8 mouse cellular contexts compared by ENCODE assay signal in the genomic region with DNA sequence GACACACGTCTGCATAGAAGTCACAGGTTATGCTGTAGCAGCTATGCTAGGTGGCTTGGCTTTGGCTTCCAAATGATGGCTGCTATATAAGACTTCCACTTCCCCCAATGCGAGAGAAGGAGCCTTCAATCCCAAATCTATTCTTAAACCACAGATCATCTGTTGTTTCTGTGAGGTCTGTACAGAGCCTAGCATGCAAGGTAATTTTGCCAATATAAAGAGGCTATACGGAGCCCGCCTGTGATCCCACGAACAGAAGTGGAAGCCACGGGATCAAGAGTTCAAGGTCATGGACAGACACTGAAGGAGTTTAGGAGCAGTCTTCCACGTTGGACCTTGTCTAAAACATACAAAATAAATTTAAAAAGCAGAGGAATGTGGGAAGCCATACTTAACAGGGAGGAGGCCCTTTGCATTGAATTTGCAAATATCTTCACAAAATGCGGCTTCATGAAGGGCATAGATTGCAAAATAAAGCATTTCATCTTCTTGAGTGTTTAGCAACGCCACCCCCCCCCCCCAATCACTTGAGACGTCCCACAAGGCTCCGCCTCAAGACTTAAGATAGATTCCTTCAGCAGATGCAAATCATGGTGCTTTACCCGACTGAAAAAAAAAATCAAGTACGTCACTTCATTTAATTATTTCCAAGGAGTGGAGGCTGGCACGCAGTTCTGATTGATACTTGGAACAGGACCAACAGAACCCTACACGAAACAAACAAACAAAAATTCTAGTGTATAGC. TPM values are rescaled to one million over a fixed set of nuclear protein-coding genes. Genes with fewer than 3 reads are reported as not detected.
DNase-seq lines count a peak whose midpoint lies in the region; ATAC-seq and TF ChIP-seq lines count a peak whose summit lies in the region.

No protein-coding gene starts in this region.

- peaks cover 7% of the 10 kb centered on the region for H3K4me1 ChIP-seq in lung, adult 2 months (ENCODE audit: control insufficient read depth, insufficient read depth, low read length)
- peaks cover 6% of the 10 kb centered on the region for H3K4me1 ChIP-seq in cortical plate, adult 2 months (ENCODE audit: control insufficient read depth, insufficient read depth, low read length)
- H3K4me1 ChIP-seq in intestine, embryonic 15.5 days (replicated peaks) = peaks cover 10% of the 10 kb centered on the region
- H3K4me1 ChIP-seq in neural tube, embryonic 14.5 days (ENCODE audit: control insufficient read depth, insufficient read depth, low read length) = peaks cover 25% of the 10 kb centered on the region

- WGBS in lung, adult 2 months = 42% methylated on average over 15 of the region's 15 CpGs
- WGBS in intestine, embryonic 15.5 days = 48% methylated on average over 15 of the region's 15 CpGs
- 32% methylated on average over 15 of the region's 15 CpGs for WGBS in neural tube, embryonic 14.5 days

- H3K9ac ChIP-seq in intestine, embryonic 15.5 days = peak overlapping the region; percentile 84
- peak overlapping the region; percentile 99 for H3K9ac ChIP-seq in neural tube, embryonic 14.5 days (replicated peaks; ENCODE audit: low read depth, low read length)

- peak overlapping the region; percentile 88 for H3K4me3 ChIP-seq in lung, adult 2 months (replicated peaks; ENCODE audit: extremely low read depth, low read depth, low read length)
- H3K4me3 ChIP-seq in cortical plate, adult 2 months (ENCODE audit: insufficient read depth, low read length) = peak overlapping the region; percentile 69
- peak overlapping the region; percentile 99 for H3K4me3 ChIP-seq in intestine, embryonic 15.5 days (replicated peaks)
- H3K4me3 ChIP-seq in neural tube, embryonic 14.5 days (ENCODE audit: low read depth, low read length) = peak overlapping the region; percentile 98

- H3K9me3 ChIP-seq in intestine, embryonic 15.5 days = no peaks in the 10 kb centered on the region
- no peaks in the 10 kb centered on the region for H3K9me3 ChIP-seq in neural tube, embryonic 14.5 days (ENCODE audit: control insufficient read depth, low read length)

- no peaks in the 10 kb centered on the region for H3K27me3 ChIP-seq in intestine, embryonic 15.5 days (replicated peaks)
- H3K27me3 ChIP-seq in neural tube, embryonic 14.5 days (ENCODE audit: control insufficient read depth, insufficient read depth, low read length) = peaks cover 2% of the 10 kb centered on the region; the same call in 1 of the 2 replicates

- H3K27ac ChIP-seq in cortical plate, adult 2 months (ENCODE audit: insufficient read depth, low read length) = peak overlapping the region; percentile 97
- peak overlapping the region; percentile 85 for H3K27ac ChIP-seq in intestine, embryonic 15.5 days
- peak overlapping the region; percentile 98 for H3K27ac ChIP-seq in neural tube, embryonic 14.5 days (ENCODE audit: low read depth, low read length)

- TF ChIP-seq CTCF in lung, adult 2 months (IDR thresholded peaks at IDR 0.05; ENCODE audit: insufficient read depth, low read length) = no peak
- no peak for TF ChIP-seq CTCF in cortical plate, adult 2 months (IDR thresholded peaks at IDR 0.05; ENCODE audit: extremely low read depth, insufficient read depth, low read length)

- TF ChIP-seq POLR2A in lung, adult 2 months (IDR thresholded peaks at IDR 0.05; ENCODE audit: borderline replicate concordance, extremely low read depth, low read depth, low read length) = no peak
- TF ChIP-seq POLR2A in cortical plate, adult 2 months (IDR thresholded peaks at IDR 0.05; ENCODE audit: extremely low read depth, insufficient read depth, low read length) = no peak

- no peaks in the 10 kb centered on the region for H3K36me3 ChIP-seq in intestine, embryonic 15.5 days
- H3K36me3 ChIP-seq in neural tube, embryonic 14.5 days (ENCODE audit: control insufficient read depth, insufficient read depth, low read length) = no peaks in the 10 kb centered on the region

- DNase-seq in lung, adult 2 months = no peak
- DNase-seq in lung, postnatal 25 days (ENCODE audit: low spot score) = no peak
- DNase-seq in layer of hippocampus, adult 9-10 months (ENCODE audit: low spot score) = no peak
- DNase-seq in left cerebral cortex, adult 11 months (ENCODE audit: low spot score) = no peak
- no peak for DNase-seq in cerebellum, postnatal 4 days (ENCODE audit: low spot score in 2 of 2)

- H3K4me2 ChIP-seq in intestine, embryonic 15.5 days (replicated peaks) = peak overlapping the region; percentile 89
- peak overlapping the region; percentile 75 for H3K4me2 ChIP-seq in neural tube, embryonic 14.5 days (ENCODE audit: low read depth, low read length)

- ATAC-seq in intestine, embryonic 15.5 days = no peak
- ATAC-seq in neural tube, embryonic 14.5 days (ENCODE audit: low read depth) = 0 out of 2 replicates have a peak, but pooled peaks have one; percentile 5

RNA-seq across cellular contexts. Expression of a gene that starts 1.2 kb away (rescaled TPM):
- polyA plus RNA-seq in lung, adult 2 months (2012; rRNA removed) = 90.8 and 126 TPM in 2 replicates
- 354 and 358 TPM in 2 replicates for polyA plus RNA-seq in cortical plate, adult 2 months (2012; rRNA removed)
- 33.8 and 36.1 TPM in 2 replicates for polyA plus RNA-seq in intestine, embryonic 15.5 days (2015; fragmentation: Nextera tagmentation; extraction: Ambion mirVana)
- 76.3 and 78.4 TPM in 2 replicates for polyA plus RNA-seq in neural tube, embryonic 14.5 days (2014; fragmentation: Nextera tagmentation; extraction: Ambion mirVana)
